In genomic region chr10:44269211-44269610, GRCm38 (mm10) we compare ENCODE assay signal across 8 mouse cellular contexts. TPM values are rescaled to one million over a fixed set of nuclear protein-coding genes. Genes with fewer than 3 reads are reported as not detected.
DNase-seq lines count a peak whose midpoint lies in the region; ATAC-seq and TF ChIP-seq lines count a peak whose summit lies in the region.

No protein-coding gene starts in this region.

- no peaks in the 10 kb centered on the region for H3K27me3 ChIP-seq in embryonic facial prominence, embryonic 15.5 days
- H3K27me3 ChIP-seq in limb, embryonic 10.5 days (ENCODE audit: low read depth, poor library complexity, severe bottlenecking) = no peaks in the 10 kb centered on the region
- H3K27me3 ChIP-seq in neural tube, embryonic 13.5 days = no peaks in the 10 kb centered on the region

- H3K4me1 ChIP-seq in embryonic facial prominence, embryonic 15.5 days = peaks cover 30% of the 10 kb centered on the region
- H3K4me1 ChIP-seq in limb, embryonic 10.5 days = peaks cover 29% of the 10 kb centered on the region
- peaks cover 30% of the 10 kb centered on the region for H3K4me1 ChIP-seq in neural tube, embryonic 13.5 days (replicated peaks)

- H3K4me2 ChIP-seq in embryonic facial prominence, embryonic 15.5 days (replicated peaks) = peak overlapping the region; percentile 63
- H3K4me2 ChIP-seq in neural tube, embryonic 13.5 days = peak overlapping the region; percentile 80

- no peak for TF ChIP-seq CTCF in layer of hippocampus, adult 2 months (conservative IDR thresholded peaks at IDR 0.05)

- H3K4me3 ChIP-seq in layer of hippocampus, adult 2 months = peak overlapping the region; percentile 74
- peak overlapping the region; percentile 92 for H3K4me3 ChIP-seq in embryonic facial prominence, embryonic 15.5 days (replicated peaks)
- peak overlapping the region; percentile 95 for H3K4me3 ChIP-seq in limb, embryonic 10.5 days
- H3K4me3 ChIP-seq in neural tube, embryonic 13.5 days = peak overlapping the region; percentile 78

- no peak overlapping the region for H3K9ac ChIP-seq in embryonic facial prominence, embryonic 15.5 days
- H3K9ac ChIP-seq in neural tube, embryonic 13.5 days = peak overlapping the region; percentile 92

- H3K27ac ChIP-seq in layer of hippocampus, adult 2 months = no peak overlapping the region
- H3K27ac ChIP-seq in embryonic facial prominence, embryonic 15.5 days (replicated peaks) = no peak overlapping the region
- H3K27ac ChIP-seq in limb, embryonic 10.5 days = no peak overlapping the region
- H3K27ac ChIP-seq in neural tube, embryonic 13.5 days (replicated peaks) = no peak overlapping the region

- 62% methylated on average over 2 of the region's 2 CpGs for WGBS in embryonic facial prominence, embryonic 15.5 days
- 83% methylated on average over 2 of the region's 2 CpGs for WGBS in limb, embryonic 10.5 days
- WGBS in neural tube, embryonic 13.5 days = 67% methylated on average over 2 of the region's 2 CpGs

- no peaks in the 10 kb centered on the region for H3K9me3 ChIP-seq in embryonic facial prominence, embryonic 15.5 days (replicated peaks)
- H3K9me3 ChIP-seq in limb, embryonic 10.5 days (replicated peaks) = no peaks in the 10 kb centered on the region
- no peaks in the 10 kb centered on the region for H3K9me3 ChIP-seq in neural tube, embryonic 13.5 days

- no peaks in the 10 kb centered on the region for H3K36me3 ChIP-seq in embryonic facial prominence, embryonic 15.5 days
- 0 out of 2 replicates have a peak, but pooled peaks cover 5% of the 10 kb centered on the region for H3K36me3 ChIP-seq in limb, embryonic 10.5 days
- H3K36me3 ChIP-seq in neural tube, embryonic 13.5 days = no peaks in the 10 kb centered on the region

- DNase-seq in layer of hippocampus, adult 2 months (ENCODE audit: low spot score in 2 of 2) = no peak
- DNase-seq in layer of hippocampus, adult 8-10 months (ENCODE audit: low spot score in 2 of 2) = no peak
- DNase-seq in limb, embryonic 10.5 days (ENCODE audit: low spot score) = no peak
- DNase-seq in thymus, adult 18-20 months = no peak
- no peak for DNase-seq in layer of hippocampus, adult 9-10 months (ENCODE audit: low spot score)
- no peak for DNase-seq in right cerebral cortex, postnatal 4 days

- ATAC-seq in embryonic facial prominence, embryonic 15.5 days (ENCODE audit: insufficient number of reproducible peaks, low FRiP score, low TSS enrichment, low read depth) = no peak
- no peak for ATAC-seq in neural tube, embryonic 13.5 days (ENCODE audit: low read depth)

RNA-seq across cellular contexts. Expression of gene Atg5, which starts 1.1 kb away (rescaled TPM):
- 10 to 100 TPM; 20.0 to 21.8 TPM for total RNA-seq in layer of hippocampus, adult 2 months (2021)
- 10 to 100 TPM; 18.1 to 20.9 (median 19.2) TPM for total RNA-seq in layer of hippocampus, adult 8-10 months (2022)
- polyA plus RNA-seq in embryonic facial prominence, embryonic 15.5 days (2015; fragmentation: Nextera tagmentation; extraction: Ambion mirVana) = 45.9 and 48.6 TPM in 2 replicates
- polyA plus RNA-seq in limb, embryonic 10.5 days (2016; fragmentation: Nextera tagmentation; extraction: Ambion mirVana) = 58.5 and 63.3 TPM in 2 replicates
- polyA plus RNA-seq in neural tube, embryonic 13.5 days (2015; fragmentation: Nextera tagmentation; extraction: Ambion mirVana) = 54.0 and 55.8 TPM in 2 replicates
